Mouse (Mus musculus): ENCODE measurements around the gene Samd15.

Gene Samd15

DNA sequence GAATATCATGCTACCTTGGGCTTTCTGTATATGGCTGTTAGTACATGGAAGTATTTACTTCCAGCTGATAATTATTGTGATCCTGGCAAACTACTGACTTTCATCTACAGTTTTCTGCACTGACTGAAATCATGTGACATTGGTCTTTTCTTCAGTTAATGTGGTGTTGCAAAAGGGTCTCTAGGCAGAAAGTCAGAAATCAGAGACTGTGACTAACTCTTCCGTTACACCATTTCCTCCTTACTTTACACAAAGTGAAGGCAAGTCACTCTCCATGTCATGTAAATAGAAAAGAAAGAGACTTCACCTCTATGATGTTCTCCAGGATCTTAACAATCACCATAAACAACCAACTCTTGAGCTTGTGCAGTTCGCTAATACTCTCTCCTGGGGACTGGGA, 30.1 kb downstream of the Samd15 start:
- DNase-seq (ENCODE audit: inconsistent age in 2 of 2, low spot score in 1 of 2), result no peak

DNA sequence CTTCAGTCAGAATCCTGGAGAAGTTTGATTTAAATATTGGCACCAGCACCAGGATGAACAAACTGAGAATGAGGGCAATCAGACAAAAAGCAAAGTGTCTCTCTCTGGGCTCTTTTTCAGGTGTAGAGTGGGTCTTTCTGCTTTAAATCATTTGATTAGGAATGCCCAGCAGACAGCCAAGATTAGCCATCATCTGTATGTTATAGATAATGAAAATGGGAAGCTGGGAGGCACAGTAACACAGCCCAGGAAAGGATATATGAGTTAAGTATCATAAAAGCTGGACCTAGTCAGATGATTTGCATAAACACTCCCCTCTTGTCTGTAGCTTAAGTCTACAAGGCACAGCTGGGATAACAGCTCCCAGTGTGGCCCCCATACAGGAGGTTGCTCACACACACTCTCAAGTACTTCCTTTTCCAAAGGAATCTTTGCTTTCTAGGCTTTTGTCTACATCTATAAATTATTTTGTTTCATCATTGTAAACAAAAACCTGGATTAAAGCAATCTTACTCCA, 30.9 kb downstream of the Samd15 start:
- DNase-seq (ENCODE audit: inconsistent age in 2 of 2, low spot score in 1 of 2), result no peak

DNA sequence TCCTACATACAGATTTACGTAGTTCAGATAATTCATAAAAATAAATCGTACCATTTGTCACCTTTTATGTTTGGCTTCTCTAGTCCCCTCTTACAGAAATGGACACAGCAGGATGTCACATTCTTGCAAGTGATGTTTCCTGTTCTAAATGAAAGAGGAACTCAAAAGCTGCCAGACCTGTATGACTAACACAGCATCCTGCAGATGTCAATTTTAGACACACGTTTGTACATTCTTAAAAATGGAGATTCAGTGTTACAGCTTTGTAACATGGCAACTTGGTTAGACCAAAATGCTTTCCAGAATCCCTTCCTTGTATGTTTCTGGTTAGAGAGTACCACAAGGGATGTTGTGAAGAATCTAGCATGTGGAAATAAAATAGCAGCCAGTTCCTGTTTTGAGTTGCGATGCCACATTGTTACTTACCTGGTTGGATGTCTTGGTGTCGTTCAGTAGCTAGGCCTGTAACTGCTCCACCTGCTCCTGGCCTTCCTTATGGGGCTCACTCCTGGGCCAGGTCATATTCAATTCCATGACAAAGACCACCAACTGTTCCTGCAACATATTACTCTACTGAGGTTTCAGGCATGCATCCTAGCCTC, 37.5 kb downstream of the Samd15 start:
- no peak for DNase-seq (ENCODE audit: inconsistent age in 2 of 2, low spot score in 1 of 2)

- DNase-seq (ENCODE audit: inconsistent age in 2 of 2, low spot score in 1 of 2), result no peak
Observed at GRCm38 (mm10) chr12:87238632-87239031, 39.1 kb downstream of the Samd15 start, which contains the start of gene Noxred1. Noxred1 (minus strand) TSS chr12:87238732.

DNA sequence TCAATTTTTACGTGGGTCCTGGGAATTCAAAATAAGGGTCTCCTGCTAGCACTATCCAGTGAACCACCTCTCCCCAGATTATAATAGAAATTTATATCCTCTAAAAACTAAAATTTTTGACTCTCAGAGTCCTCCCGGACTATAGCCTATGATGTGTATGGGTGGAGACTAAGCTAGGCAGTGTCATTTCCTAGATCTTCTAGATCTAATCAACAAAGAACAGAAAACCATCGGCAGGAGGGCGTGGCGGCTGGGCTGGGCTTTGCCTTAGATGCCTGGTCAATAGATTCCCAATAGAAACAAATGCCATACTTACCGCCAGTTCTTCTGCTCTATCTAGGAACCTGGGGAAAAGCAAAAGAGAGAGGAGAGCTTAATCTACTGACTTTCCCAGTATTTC, 50.6 kb downstream of the Samd15 start:
- DNase-seq (ENCODE audit: inconsistent age in 2 of 2, low spot score in 1 of 2), result no peak

GRCm38 (mm10) chr12:87253878-87254277, 54.4 kb downstream of the Samd15 start:
- DNase-seq (ENCODE audit: inconsistent age in 2 of 2, low spot score in 1 of 2), result no peak

DNA sequence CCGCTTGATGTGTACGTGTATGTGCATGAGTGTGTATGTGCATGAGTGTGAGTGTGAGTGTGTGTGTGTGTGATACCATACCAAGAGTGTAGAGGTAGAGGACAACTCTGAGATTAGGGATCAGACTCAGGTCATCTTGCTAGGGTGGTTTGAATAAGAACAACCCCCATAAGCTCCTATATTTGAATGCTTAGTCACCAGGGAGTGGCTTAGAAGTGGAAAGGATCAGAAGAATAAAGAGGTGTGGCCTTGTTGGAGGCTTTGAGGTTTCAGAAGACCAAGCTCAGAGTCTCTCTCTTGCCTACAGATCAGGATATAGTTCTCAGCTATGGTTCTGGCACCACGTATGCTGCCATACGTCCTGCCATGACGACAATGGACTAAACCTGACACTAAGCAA, 57.1 kb downstream of the Samd15 start:
- DNase-seq (ENCODE audit: inconsistent age in 2 of 2, low spot score in 1 of 2), result no peak

DNA sequence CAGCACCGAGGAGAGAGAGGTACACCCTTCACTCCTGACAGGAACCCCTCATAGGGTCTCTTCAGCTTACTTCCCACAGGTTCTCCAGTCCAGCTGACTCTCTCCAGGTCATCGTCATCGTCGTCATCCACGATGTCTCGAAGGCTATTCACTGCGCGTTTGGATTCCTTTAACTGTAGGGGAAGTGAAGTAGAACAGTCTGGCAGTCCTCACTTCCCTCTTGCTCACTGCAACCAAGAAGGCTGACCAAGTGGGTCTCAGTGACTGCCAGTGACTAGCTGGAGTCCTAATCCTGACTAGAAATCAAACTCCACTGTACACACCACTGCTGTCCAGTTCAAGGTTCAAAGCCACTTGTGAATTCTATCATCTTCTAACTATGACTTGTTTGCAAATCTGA, 61.0 kb downstream of the Samd15 start:
- DNase-seq (ENCODE audit: inconsistent age in 2 of 2, low spot score in 1 of 2), result no peak

All from adrenal gland, adult (tissue).